Mouse (Mus musculus) forebrain, postnatal 0 days (tissue): Measurements from ENCODE around the gene Slc2a10. TPM values are rescaled to one million over a fixed set of nuclear protein-coding genes. Genes with fewer than 3 reads are reported as not detected.
A peak's percentile ranks its signal among the peaks of the same experiment; 100 is the strongest.

Experiments used
- ATAC-seq: fragments of 200-750 bp; cut with Nextera tagmentation; 2 replicates; pipeline ENCODE4 v1.8.0; 2017; ENCODE audit warnings: mild to moderate bottlenecking, moderate library complexity
- DNase-seq: peaks from one replicate; pipeline ENCODE4 v3.0.0-alpha.2; 2015
- H3K27ac ChIP-seq: fragments of 300-500 bp; sonication (generic); 2 replicates; pipeline ENCODE4 v1.5.1; 2014; ENCODE audit warnings: low read depth, mild to moderate bottlenecking, antibody characterized with exemption, low read length, moderate library complexity, mixed read lengths
- H3K27me3 ChIP-seq: fragments of 300-500 bp; sonication (generic); 2 replicates; pipeline ENCODE4 v1.6.1; 2014; ENCODE audit warnings: mild to moderate bottlenecking, low read length, mixed read lengths; ENCODE audit not compliant: insufficient read depth
- H3K36me3 ChIP-seq: fragments of 300-500 bp; sonication (generic); 2 replicates; pipeline ENCODE4 v1.6.1; 2014; ENCODE audit warnings: mild to moderate bottlenecking, moderate library complexity; ENCODE audit not compliant: insufficient read depth
- H3K4me1 ChIP-seq: fragments of 300-500 bp; sonication (generic); 2 replicates; pipeline ENCODE4 v1.6.1; 2014; ENCODE audit warnings: antibody characterized with exemption; ENCODE audit not compliant: insufficient read depth
- H3K4me2 ChIP-seq: fragments of 300-500 bp; sonication (generic); 2 replicates; pipeline ENCODE4 v1.6.1; 2014; ENCODE audit warnings: low read depth, mild to moderate bottlenecking, moderate library complexity
- H3K4me3 ChIP-seq: fragments of 300-500 bp; sonication (generic); 2 replicates; pipeline ENCODE4 v1.5.1; 2014; ENCODE audit warnings: low read depth, low read length, mixed read lengths
- H3K9ac ChIP-seq: fragments of 300-500 bp; sonication (generic); 2 replicates; pipeline ENCODE4 v1.6.1; 2014; ENCODE audit warnings: mild to moderate bottlenecking
- H3K9me3 ChIP-seq: fragments of 300-500 bp; sonication (generic); 2 replicates; pipeline ENCODE4 v1.6.1; 2016; ENCODE audit warnings: low read length
- CTCF ChIP-seq: sonication (generic); IDR thresholded peaks from 2 replicates; pipeline ENCODE4 v1.5.1; 2016; ENCODE audit warnings: antibody characterized with exemption, control low read depth, low read depth
- whole genome bisulfite sequencing: fragments of 180-500 bp; shearing (Covaris S2); extraction: QIAGEN DNeasy Blood & Tissue Kit; methylation state at CpG from one replicate; pipeline ENCODE4 v1.1.7; 2014; 5-methylcytosine and 5-hydroxymethylcytosine counted together
- polyA plus RNA-seq: library from polyadenylated mRNA; unstranded; fragments of >200 nt; fragmentation: Nextera tagmentation; extraction: Ambion mirVana; gene quantifications from 2 replicates; pipeline ENCODE4 v1.2.1, GENCODE M21; 2015
- total RNA-seq: library from RNA; depleted of rRNA; stranded (reverse); fragments of >200 nt; gene quantifications from 2 replicates; pipeline ENCODE4 v1.2.3, GENCODE M21; 2014; rRNA removed

Gene Slc2a10
- total RNA-seq, result 0.62 and 2.1 TPM in 2 replicates
- polyA plus RNA-seq, result 0.84 and 2.1 TPM in 2 replicates

- ATAC-seq, result peak; percentile 78
- Histone ChIP-seq H3K36me3 (no peaks in the 10 kb centered on the region), H3K4me1 (no peaks in the 10 kb centered on the region), H3K4me3 (peak within 1 kb of the TSS; percentile 26), H3K27ac (no peak within 1 kb of the TSS; the same call in 1 of the 2 replicates), H3K27me3 (no peaks in the 10 kb centered on the region), H3K4me2 (peak within 1 kb of the TSS; percentile 41), H3K9me3 (no peaks in the 10 kb centered on the region), H3K9ac (peak within 1 kb of the TSS; percentile 31; the same call in 1 of the 2 replicates)
- no peak for TF ChIP-seq CTCF
- WGBS, result 7% methylated on average over 30 of the region's 32 CpGs
- peak; percentile 30 for DNase-seq
These were observed at the start of gene Slc2a10 for GRCm38 (mm10) chr2:165503259-165504203. Gene Slc2a10 (plus strand): TSS chr2:165503787.

GRCm38 (mm10) chr2:165456710-165457109 lies 46.9 kb upstream of the Slc2a10 start:
- no peak for TF ChIP-seq CTCF
- Histone ChIP-seq H3K4me3 (no peak overlapping the region), H3K9ac (no peak overlapping the region), H3K36me3 (no peaks in the 10 kb centered on the region), H3K27ac (no peak overlapping the region), H3K4me1 (no peaks in the 10 kb centered on the region), H3K4me2 (no peak overlapping the region), H3K9me3 (no peaks in the 10 kb centered on the region), H3K27me3 (no peaks in the 10 kb centered on the region)
- DNase-seq (no peak), ATAC-seq (no peak)
- WGBS, result 69% methylated on average over 2 of the region's 2 CpGs

GRCm38 (mm10) chr2:165458189-165458588 lies 45.4 kb upstream of the Slc2a10 start:
- Histone ChIP-seq H3K4me3 (no peak overlapping the region), H3K9ac (no peak overlapping the region), H3K4me1 (no peaks in the 10 kb centered on the region), H3K4me2 (no peak overlapping the region), H3K27me3 (no peaks in the 10 kb centered on the region), H3K27ac (no peak overlapping the region), H3K36me3 (no peaks in the 10 kb centered on the region), H3K9me3 (no peaks in the 10 kb centered on the region)
- WGBS, result 69% methylated on average over 5 of the region's 5 CpGs
- DNase-seq (no peak), ATAC-seq (no peak)
- no peak for TF ChIP-seq CTCF

GRCm38 (mm10) chr2:165459663-165460062 lies 43.9 kb upstream of the Slc2a10 start:
- ATAC-seq (no peak), DNase-seq (no peak)
- Histone ChIP-seq H3K9me3 (no peaks in the 10 kb centered on the region), H3K4me1 (no peaks in the 10 kb centered on the region), H3K27ac (no peak overlapping the region), H3K27me3 (no peaks in the 10 kb centered on the region), H3K36me3 (no peaks in the 10 kb centered on the region), H3K4me2 (no peak overlapping the region), H3K4me3 (no peak overlapping the region), H3K9ac (no peak overlapping the region)
- TF ChIP-seq CTCF, result no peak
- 20% methylated on average over 7 of the region's 7 CpGs for WGBS

GRCm38 (mm10) chr2:165467824-165468452 lies 35.6 kb upstream of the Slc2a10 start:
- 45% methylated on average over 15 of the region's 15 CpGs for WGBS
- Histone ChIP-seq H3K4me2 (no peak overlapping the region), H3K27ac (no peak overlapping the region), H3K9me3 (no peaks in the 10 kb centered on the region), H3K36me3 (no peaks in the 10 kb centered on the region), H3K4me1 (no peaks in the 10 kb centered on the region), H3K9ac (no peak overlapping the region), H3K4me3 (no peak overlapping the region), H3K27me3 (no peaks in the 10 kb centered on the region)
- DNase-seq (no peak), ATAC-seq (no peak)
- TF ChIP-seq CTCF, result no peak

- Histone ChIP-seq H3K36me3 (no peaks in the 10 kb centered on the region), H3K4me3 (no peak overlapping the region), H3K4me1 (no peaks in the 10 kb centered on the region), H3K4me2 (no peak overlapping the region), H3K9me3 (no peaks in the 10 kb centered on the region), H3K27me3 (no peaks in the 10 kb centered on the region), H3K9ac (no peak overlapping the region), H3K27ac (no peak overlapping the region)
- DNase-seq, result no peak
- no peak for TF ChIP-seq CTCF
- ATAC-seq, result no peak
- 43% methylated on average over 5 of the region's 5 CpGs for WGBS
These were observed 33.4 kb upstream of the Slc2a10 start for GRCm38 (mm10) chr2:165470167-165470566.

GRCm38 (mm10) chr2:165471943-165472342 lies 31.6 kb upstream of the Slc2a10 start:
- Histone ChIP-seq H3K9me3 (no peaks in the 10 kb centered on the region), H3K9ac (no peak overlapping the region), H3K4me3 (no peak overlapping the region), H3K36me3 (no peaks in the 10 kb centered on the region), H3K4me1 (no peaks in the 10 kb centered on the region), H3K27ac (no peak overlapping the region), H3K27me3 (no peaks in the 10 kb centered on the region), H3K4me2 (no peak overlapping the region)
- no peak for TF ChIP-seq CTCF
- DNase-seq (no peak), ATAC-seq (no peak)
- 86% methylated on average over 11 of the region's 11 CpGs for WGBS
